Mouse (Mus musculus) heart, embryonic 11.5 days (tissue): ENCODE measurements around the gene Klf5. TPM values are rescaled to one million over a fixed set of nuclear protein-coding genes. Genes with fewer than 3 reads are reported as not detected.

Experiments used
- ATAC-seq: fragments of 200-750 bp; cut with Nextera tagmentation; replicated peaks from 2 replicates; pipeline ENCODE4 v1.8.0; 2017; ENCODE audit warnings: moderate library complexity; ENCODE audit not compliant: insufficient number of reproducible peaks, low FRiP score, low TSS enrichment
- H3K27ac ChIP-seq: fragments of 300-500 bp; sonication (generic); 2 replicates; pipeline ENCODE4 v1.5.1; 2014; ENCODE audit warnings: mild to moderate bottlenecking, low read depth, low read length
- H3K27me3 ChIP-seq: fragments of 300-500 bp; sonication (generic); 2 replicates; pipeline ENCODE4 v1.6.1; 2014; ENCODE audit warnings: mild to moderate bottlenecking, low read length, mixed read lengths; ENCODE audit not compliant: control insufficient read depth, insufficient read depth
- H3K36me3 ChIP-seq: fragments of 300-500 bp; sonication (generic); 2 replicates; pipeline ENCODE4 v1.6.1; 2014; ENCODE audit warnings: mild to moderate bottlenecking, low read length, moderate library complexity, mixed read lengths; ENCODE audit not compliant: control insufficient read depth, insufficient read depth
- H3K4me1 ChIP-seq: fragments of 300-500 bp; sonication (generic); 2 replicates; pipeline ENCODE4 v1.6.1; 2014; ENCODE audit warnings: low read length; ENCODE audit not compliant: control insufficient read depth, insufficient read depth
- H3K4me2 ChIP-seq: fragments of 300-500 bp; sonication (generic); 2 replicates; pipeline ENCODE4 v1.6.1; 2014; ENCODE audit warnings: mild to moderate bottlenecking, moderate library complexity
- H3K4me3 ChIP-seq: fragments of 300-500 bp; sonication (generic); 2 replicates; pipeline ENCODE4 v1.5.1; 2014; ENCODE audit warnings: low read depth, low read length
- H3K9ac ChIP-seq: fragments of 300-500 bp; sonication (generic); 2 replicates; pipeline ENCODE4 v1.6.1; 2014; ENCODE audit warnings: mild to moderate bottlenecking, low read depth, low read length, moderate library complexity
- H3K9me3 ChIP-seq: fragments of 300-500 bp; sonication (generic); replicated peaks from 2 replicates; pipeline ENCODE4 v1.6.1; 2016; ENCODE audit warnings: low read length; ENCODE audit not compliant: control insufficient read depth
- WGBS: fragments of 180-500 bp; shearing (Covaris S2); extraction: QIAGEN DNeasy Blood & Tissue Kit; methylation state at CpG from one replicate; pipeline ENCODE4 v1.1.7; 2014; ENCODE audit not compliant: insufficient replicate concordance; 5-methylcytosine and 5-hydroxymethylcytosine counted together
- polyA plus RNA-seq: library from polyadenylated mRNA; unstranded; fragments of >200 nt; fragmentation: Nextera tagmentation; extraction: Ambion mirVana; gene quantifications from 2 replicates; pipeline ENCODE4 v1.2.1, GENCODE M21; 2014

The Klf5 gene
- polyA plus RNA-seq, 1 experiment from 2014 or later, result 2.6 TPM

DNA sequence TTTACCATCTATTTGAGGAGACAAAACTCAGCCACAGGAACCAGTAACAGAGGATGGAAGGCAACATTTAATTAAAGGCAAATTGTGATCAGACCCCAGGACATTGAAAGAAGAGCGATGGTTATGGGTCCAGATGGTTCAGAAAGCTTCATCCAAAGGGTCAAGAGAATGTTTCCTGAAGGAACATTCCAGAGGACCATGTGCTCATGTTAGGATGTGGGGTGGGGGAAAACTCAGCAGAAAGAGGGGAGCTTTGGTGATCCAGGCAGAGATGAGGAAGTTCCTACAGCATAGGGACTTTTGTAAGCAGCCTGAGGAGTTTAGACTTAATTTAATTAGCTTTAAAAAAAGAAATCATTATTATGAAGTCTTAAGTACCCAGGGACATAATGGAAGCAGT lies 42.2 kb downstream of the Klf5 start:
- Histone ChIP-seq H3K4me2 (no peak overlapping the region), H3K27ac (no peak overlapping the region), H3K4me3 (no peak overlapping the region), H3K27me3 (no peaks in the 10 kb centered on the region), H3K9me3 (no peaks in the 10 kb centered on the region), H3K9ac (no peak overlapping the region), H3K36me3 (no peaks in the 10 kb centered on the region), H3K4me1 (no peaks in the 10 kb centered on the region)
- no peak for ATAC-seq
- WGBS, result 78% methylated on average over 1 of the region's 1 CpGs

DNA sequence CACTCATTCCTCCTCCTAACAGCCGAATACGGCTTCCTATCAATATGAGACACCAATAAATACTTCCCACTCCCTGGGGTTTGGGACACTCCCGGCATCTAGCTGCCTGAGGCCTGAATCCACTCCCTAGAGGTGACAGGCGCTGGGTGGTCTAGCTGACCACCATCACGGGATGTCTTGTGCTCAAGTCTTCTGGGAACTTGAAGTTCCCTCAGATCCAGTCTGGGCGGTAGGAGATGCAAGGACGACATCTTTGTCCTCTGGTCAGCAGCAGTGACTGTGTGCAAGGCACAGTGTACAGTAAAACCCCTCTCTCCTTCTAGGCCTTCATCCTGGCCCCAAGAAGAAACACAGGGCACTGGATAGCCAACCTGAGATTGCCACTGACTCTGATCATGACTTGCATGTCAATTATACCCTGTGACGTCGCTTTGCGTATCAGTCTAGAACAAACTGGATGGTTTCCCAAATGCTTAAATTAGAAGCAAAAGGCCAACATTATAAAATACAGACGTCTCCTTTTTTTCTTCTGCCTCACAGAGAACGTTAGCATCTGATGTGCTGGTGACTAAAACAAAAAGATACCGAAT lies 49.8 kb downstream of the Klf5 start:
- H3K4me2 ChIP-seq, result no peak overlapping the region
- WGBS, result 69% methylated on average over 13 of the region's 13 CpGs
- no peak overlapping the region for H3K27ac ChIP-seq
- H3K9me3 ChIP-seq, result no peaks in the 10 kb centered on the region
- no peaks in the 10 kb centered on the region for H3K4me1 ChIP-seq
- no peaks in the 10 kb centered on the region for H3K27me3 ChIP-seq
- H3K9ac ChIP-seq, result no peak overlapping the region
- H3K36me3 ChIP-seq, result no peaks in the 10 kb centered on the region
- H3K4me3 ChIP-seq, result no peak overlapping the region
- no peak for ATAC-seq

DNA sequence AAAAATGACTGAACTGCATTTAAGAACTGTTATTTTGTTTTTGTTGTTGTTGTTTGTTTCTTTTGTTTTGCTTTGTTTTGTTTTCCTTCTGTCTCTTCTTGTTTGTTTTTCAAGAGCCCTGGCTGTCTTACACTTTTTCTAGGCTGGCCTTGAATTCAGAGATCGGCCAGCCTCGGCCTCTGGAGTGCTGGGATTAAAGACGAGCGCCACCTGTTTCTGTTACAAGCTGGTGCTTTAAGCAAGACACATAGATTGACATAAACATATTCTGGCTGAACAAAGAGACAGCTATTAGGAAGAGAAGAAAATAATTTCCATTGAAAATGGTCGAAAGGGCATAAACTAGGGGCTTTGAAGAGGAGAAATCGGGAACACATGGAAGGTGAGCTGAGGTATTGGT lies 51.1 kb downstream of the Klf5 start:
- WGBS, result 72% methylated on average over 6 of the region's 6 CpGs
- H3K4me3 ChIP-seq, result no peak overlapping the region

DNA sequence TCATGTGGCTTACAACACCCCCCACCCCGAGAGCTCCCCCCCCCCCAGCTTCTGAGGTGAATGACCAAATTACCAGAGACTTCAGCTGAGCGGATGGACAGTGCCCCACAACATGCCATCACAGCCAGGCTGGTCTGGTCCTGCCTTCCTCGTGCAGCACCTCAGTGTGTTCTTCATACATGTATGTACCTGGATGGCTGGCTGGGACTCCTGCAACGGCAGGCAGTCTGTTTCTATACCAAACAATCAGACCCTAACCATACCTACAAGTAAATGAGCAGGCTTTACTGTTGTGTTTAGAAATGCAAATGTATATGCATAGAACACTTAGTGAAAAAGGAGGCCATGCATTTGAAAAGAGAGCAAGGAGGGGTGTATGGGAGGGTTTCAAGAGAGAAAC lies 54.5 kb downstream of the Klf5 start:
- Histone ChIP-seq H3K27me3 (no peaks in the 10 kb centered on the region), H3K4me1 (no peaks in the 10 kb centered on the region), H3K4me3 (no peak overlapping the region), H3K36me3 (no peaks in the 10 kb centered on the region), H3K9ac (no peak overlapping the region), H3K27ac (no peak overlapping the region), H3K4me2 (no peak overlapping the region), H3K9me3 (no peaks in the 10 kb centered on the region)
- WGBS, result 54% methylated on average over 4 of the region's 4 CpGs
- ATAC-seq, result no peak

More for the DNA sequence above, 51.1 kb downstream of the Klf5 start:
- Histone ChIP-seq H3K27me3 (no peaks in the 10 kb centered on the region), H3K36me3 (no peaks in the 10 kb centered on the region), H3K9me3 (no peaks in the 10 kb centered on the region), H3K4me1 (no peaks in the 10 kb centered on the region), H3K9ac (no peak overlapping the region), H3K4me2 (no peak overlapping the region), H3K27ac (no peak overlapping the region)
- no peak for ATAC-seq

DNA sequence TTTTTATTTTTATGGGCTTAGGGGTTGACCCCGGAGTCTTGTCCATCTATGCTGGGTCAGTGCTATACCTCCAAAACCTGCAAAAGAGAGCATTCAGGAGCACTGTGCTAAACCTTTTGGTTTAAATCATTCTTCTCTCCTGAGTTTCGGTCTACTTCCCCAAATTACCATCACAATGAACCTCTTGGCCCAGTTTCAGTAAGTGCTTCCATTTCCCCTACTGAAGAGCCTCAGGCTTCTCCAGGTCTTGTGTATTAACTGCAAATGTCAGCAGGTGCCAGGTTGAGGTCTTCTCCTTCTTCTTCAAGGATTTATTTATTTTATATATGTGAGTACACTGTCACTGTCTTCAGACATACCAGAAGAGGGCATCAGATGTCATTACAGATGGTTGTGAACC lies 55.6 kb downstream of the Klf5 start:
- no peaks in the 10 kb centered on the region for H3K36me3 ChIP-seq
- H3K4me2 ChIP-seq, result no peak overlapping the region
- H3K9me3 ChIP-seq, result no peaks in the 10 kb centered on the region
- H3K27me3 ChIP-seq, result no peaks in the 10 kb centered on the region
- H3K4me1 ChIP-seq, result no peaks in the 10 kb centered on the region
- ATAC-seq, result no peak
- H3K27ac ChIP-seq, result no peak overlapping the region
- no peak overlapping the region for H3K4me3 ChIP-seq
- 74% methylated on average over 2 of the region's 2 CpGs for WGBS
- H3K9ac ChIP-seq, result no peak overlapping the region

DNA sequence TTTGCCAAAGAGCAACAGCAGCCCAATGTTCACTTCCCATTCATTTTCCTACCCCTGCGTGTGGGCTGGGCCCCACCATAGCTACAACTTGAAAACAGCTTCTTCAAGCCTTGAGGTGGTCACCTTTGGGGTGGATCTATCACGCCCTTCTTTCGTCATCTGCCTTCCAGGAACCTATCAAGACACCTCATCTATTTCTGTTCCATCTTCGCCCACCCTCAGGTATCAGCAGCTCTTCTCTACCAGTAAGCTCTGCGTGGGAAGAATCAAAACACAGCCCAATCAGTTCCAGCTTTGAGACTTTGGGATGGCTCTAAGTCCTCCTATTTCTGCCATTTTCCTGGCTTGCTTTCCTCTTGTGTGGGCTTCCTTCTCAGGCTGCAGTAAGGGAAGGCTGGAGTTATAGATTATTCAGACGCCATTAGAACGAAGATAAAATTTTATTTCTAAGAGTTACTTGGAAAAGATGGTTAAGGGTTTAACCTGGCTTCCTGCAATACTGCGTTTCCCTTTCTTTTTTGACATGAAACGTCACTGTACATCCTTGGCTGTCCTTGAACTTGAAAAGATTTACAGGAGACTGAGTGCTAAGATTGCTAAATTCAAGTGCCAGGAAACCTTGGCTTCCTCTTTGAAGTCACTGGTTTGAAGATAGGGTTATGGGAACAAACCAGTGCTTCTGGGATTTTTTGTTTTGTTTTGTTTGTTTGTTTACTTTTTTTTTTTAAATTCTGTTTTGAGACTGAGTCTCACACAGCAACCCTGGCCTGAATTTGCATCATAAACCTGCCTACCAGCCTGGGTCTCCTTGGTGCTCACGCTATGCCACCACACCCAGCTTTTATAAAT lies 56.5 kb downstream of the Klf5 start:
- H3K4me2 ChIP-seq, result no peak overlapping the region
- H3K9me3 ChIP-seq, result no peaks in the 10 kb centered on the region
- ATAC-seq, result no peak
- no peaks in the 10 kb centered on the region for H3K36me3 ChIP-seq
- H3K4me1 ChIP-seq, result no peaks in the 10 kb centered on the region
- H3K27ac ChIP-seq, result no peak overlapping the region
- H3K9ac ChIP-seq, result no peak overlapping the region
- H3K4me3 ChIP-seq, result no peak overlapping the region
- WGBS, result 83% methylated on average over 10 of the region's 10 CpGs
- no peaks in the 10 kb centered on the region for H3K27me3 ChIP-seq

DNA sequence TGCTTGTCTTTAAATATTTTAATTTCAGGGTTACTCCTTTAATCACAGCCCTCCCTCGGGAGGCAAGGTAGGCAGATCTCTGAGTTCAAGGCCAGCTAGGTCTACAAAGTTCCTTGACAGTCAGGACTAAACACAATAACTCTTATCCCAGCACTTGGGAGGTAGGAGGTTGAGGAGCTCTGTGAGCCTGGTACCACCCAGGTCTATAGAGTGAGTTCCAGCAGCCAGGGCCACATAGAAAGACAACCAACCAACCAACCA lies 57.0 kb downstream of the Klf5 start:
- ATAC-seq, result no peak
- Histone ChIP-seq H3K4me3 (no peak overlapping the region), H3K9ac (no peak overlapping the region), H3K36me3 (no peaks in the 10 kb centered on the region), H3K4me1 (no peaks in the 10 kb centered on the region), H3K9me3 (no peaks in the 10 kb centered on the region), H3K27me3 (no peaks in the 10 kb centered on the region), H3K4me2 (no peak overlapping the region), H3K27ac (no peak overlapping the region)
- 63% methylated on average over 1 of the region's 1 CpGs for WGBS

DNA sequence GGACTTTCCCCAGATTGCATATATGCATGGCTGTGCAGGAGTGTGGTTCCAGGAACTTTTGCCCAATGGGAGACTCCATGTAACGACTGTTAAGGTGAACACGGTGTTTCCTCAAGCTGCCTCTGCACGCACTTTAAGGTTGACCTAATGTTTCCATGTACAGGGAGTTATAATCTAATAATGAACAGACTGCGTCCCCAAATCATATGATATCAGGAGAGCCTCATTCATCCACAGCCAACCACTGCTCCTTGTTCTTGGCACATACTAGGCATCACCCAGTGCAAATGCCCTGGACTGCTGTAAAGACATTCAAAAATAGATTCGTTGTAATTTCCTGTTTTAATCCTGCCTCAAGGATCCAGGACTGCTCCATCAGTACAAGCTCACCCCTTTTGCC lies 64.5 kb downstream of the Klf5 start:
- Histone ChIP-seq H3K36me3 (no peaks in the 10 kb centered on the region), H3K9ac (no peak overlapping the region), H3K9me3 (no peaks in the 10 kb centered on the region), H3K27ac (no peak overlapping the region), H3K27me3 (no peaks in the 10 kb centered on the region), H3K4me1 (peaks cover 8% of the 10 kb centered on the region; the same call in 1 of the 2 replicates), H3K4me3 (no peak overlapping the region), H3K4me2 (no peak overlapping the region)
- no peak for ATAC-seq
- WGBS, result 84% methylated on average over 5 of the region's 5 CpGs
